Mouse (Mus musculus): ENCODE data around the gene Frmd4b. TPM values are rescaled to one million over a fixed set of nuclear protein-coding genes. Genes with fewer than 3 reads are reported as not detected.

The Frmd4b gene
- total RNA-seq, 1 experiment from 2014 or later = 8.4 TPM

- no peak for ATAC-seq (replicated peaks; ENCODE audit: low read depth, poor library complexity, severe bottlenecking)
These were observed 377.2 kb downstream of the Frmd4b start for GRCm38 (mm10) chr6:97240092-97240491.

- no peak for ATAC-seq (replicated peaks; ENCODE audit: low read depth, poor library complexity, severe bottlenecking)
These were observed 378.0 kb downstream of the Frmd4b start for GRCm38 (mm10) chr6:97239360-97239759.

Other genes with a start within 250 kb of the Frmd4b start
- gene Mitf, start 189.5 kb upstream of the Frmd4b start, total RNA-seq (2017) = 4.5 and 6.3 TPM in 2 replicates